8 mouse cellular contexts compared by ENCODE assay signal in genomic region chr10:91141564-91141963, GRCm38 (mm10). TPM values are rescaled to one million over a fixed set of nuclear protein-coding genes. Genes with fewer than 3 reads are reported as not detected.
DNase-seq lines count a peak whose midpoint lies in the region; ATAC-seq and TF ChIP-seq lines count a peak whose summit lies in the region.
"Had no signal": no experiment of that assay in that cellular context is flagged by ENCODE, and none has a peak within 500 bp of the region (broad histone marks: within the 10 kb centered on the region; RNA-seq: fewer than 3 reads in every experiment).

No protein-coding gene starts in this region.

- no peak overlapping the region for H3K9ac ChIP-seq in midbrain, postnatal 0 days (replicated peaks; ENCODE audit: low read length, poor library complexity, severe bottlenecking)

- TF ChIP-seq CTCF in midbrain, postnatal 0 days (IDR thresholded peaks at IDR 0.05), result peak; percentile 87

- peak; percentile 69 for DNase-seq in layer of hippocampus, adult 9-10 months (ENCODE audit: low spot score)
- no peak for DNase-seq in layer of hippocampus, adult 11-12 months (ENCODE audit: low spot score)
- peak; percentile 73 for DNase-seq in MN1 (ENCODE audit: low spot score)
- DNase-seq in midbrain, postnatal 0 days (ENCODE audit: low spot score), result peak; percentile 79
- no peak for DNase-seq in urinary bladder, postnatal 25 days (ENCODE audit: low spot score)
- no peak for DNase-seq in cerebellum, adult 11-12 months

- H3K36me3 ChIP-seq in midbrain, postnatal 0 days (ENCODE audit: insufficient read depth, low read length), result peaks cover 5% of the 10 kb centered on the region; the same call in 1 of the 2 replicates

- 0 out of 2 replicates have a peak, but pooled peaks have one; percentile 54 for ATAC-seq in erythroblast, adult 5-6 weeks (replicated peaks; ENCODE audit: low FRiP score, poor library complexity, severe bottlenecking)
- 0 out of 2 replicates have a peak, but pooled peaks have one; percentile 41 for ATAC-seq in midbrain, postnatal 0 days (ENCODE audit: low FRiP score)

- no peaks in the 10 kb centered on the region for H3K4me1 ChIP-seq in midbrain, postnatal 0 days (ENCODE audit: insufficient read depth, low read length)

- no peaks in the 10 kb centered on the region for H3K27me3 ChIP-seq in midbrain, postnatal 0 days (ENCODE audit: insufficient read depth, low read length)
- H3K27me3 ChIP-seq: megakaryocyte, embryonic 14.5 days had no signal

- no peak overlapping the region for H3K4me3 ChIP-seq in midbrain, postnatal 0 days (ENCODE audit: low read depth, low read length)
- H3K4me3 ChIP-seq: megakaryocyte, embryonic 14.5 days had no signal

- H3K4me2 ChIP-seq in midbrain, postnatal 0 days (ENCODE audit: low read depth, low read length, poor library complexity, severe bottlenecking), result no peak overlapping the region

- no peak overlapping the region for H3K27ac ChIP-seq in midbrain, postnatal 0 days (ENCODE audit: low read depth, low read length)

- 32% methylated on average over 2 of the region's 2 CpGs for WGBS in midbrain, postnatal 0 days

- H3K9me3 ChIP-seq in midbrain, postnatal 0 days (ENCODE audit: low read length), result no peaks in the 10 kb centered on the region
- H3K9me3 ChIP-seq: megakaryocyte, embryonic 14.5 days had no signal

RNA-seq across cellular contexts. Expression of gene Slc25a3, which starts 17.7 kb away (rescaled TPM):
- 113 and 194 TPM in 2 replicates for total RNA-seq in erythroblast, adult 5-6 weeks (2015; ENCODE audit: low replicate concordance)
- 46.6 and 48.1 TPM in 2 replicates for total RNA-seq in erythroblast, adult 5-6 weeks (2017; ENCODE audit: low replicate concordance)
- 427 and 430 TPM in 2 replicates for total RNA-seq in midbrain, postnatal 0 days (2014; rRNA removed)
- 640 and 652 TPM in 2 replicates for polyA plus RNA-seq in midbrain, postnatal 0 days (2015; fragmentation: Nextera tagmentation; extraction: Ambion mirVana)

RNA-seq across cellular contexts. Expression of gene Tmpo, which starts 39.6 kb away (rescaled TPM):
- total RNA-seq in erythroblast, adult 5-6 weeks (2015; ENCODE audit: low replicate concordance), result 114 and 144 TPM in 2 replicates
- 181 and 340 TPM in 2 replicates for total RNA-seq in erythroblast, adult 5-6 weeks (2017; ENCODE audit: low replicate concordance)
- total RNA-seq in midbrain, postnatal 0 days (2014; rRNA removed), result 102 and 116 TPM in 2 replicates
- polyA plus RNA-seq in midbrain, postnatal 0 days (2015; fragmentation: Nextera tagmentation; extraction: Ambion mirVana), result 44.6 and 54.8 TPM in 2 replicates

RNA-seq across cellular contexts. Expression of gene Ikbip, which starts 58.8 kb away (rescaled TPM):
- total RNA-seq in erythroblast, adult 5-6 weeks (2015; ENCODE audit: low replicate concordance), result 3.1 and 8.3 TPM in 2 replicates
- 1.2 and 3.8 TPM in 2 replicates for total RNA-seq in erythroblast, adult 5-6 weeks (2017; ENCODE audit: low replicate concordance)
- total RNA-seq in midbrain, postnatal 0 days (2014; rRNA removed), result 15.4 and 17.3 TPM in 2 replicates
- polyA plus RNA-seq in midbrain, postnatal 0 days (2015; fragmentation: Nextera tagmentation; extraction: Ambion mirVana), result 16.9 and 17.7 TPM in 2 replicates

RNA-seq across cellular contexts. Expression of gene Apaf1, which starts 59.0 kb away (rescaled TPM):
- total RNA-seq in erythroblast, adult 5-6 weeks (2015; ENCODE audit: low replicate concordance), result 22.7 and 36.6 TPM in 2 replicates
- total RNA-seq in erythroblast, adult 5-6 weeks (2017; ENCODE audit: low replicate concordance), result 17.1 and 21.3 TPM in 2 replicates
- total RNA-seq in midbrain, postnatal 0 days (2014; rRNA removed), result 29.5 and 57.1 TPM in 2 replicates
- polyA plus RNA-seq in midbrain, postnatal 0 days (2015; fragmentation: Nextera tagmentation; extraction: Ambion mirVana), result 14.2 and 16.4 TPM in 2 replicates

Comparison
In these comparisons a context has a peak if more than half of its experiments do, and no peak if none do; other contexts are left out.
1. DNase-seq: peak in layer of hippocampus, adult 9-10 months (single experiment), MN1 (single experiment) and midbrain, postnatal 0 days (single experiment); none in layer of hippocampus, adult 11-12 months (single experiment), urinary bladder, postnatal 25 days (single experiment) and cerebellum, adult 11-12 months (single experiment).